Mouse (Mus musculus) cerebellum, postnatal 4 days (tissue): ENCODE measurements around the gene Rprd1b.

Source experiments
- DNase-seq, 2 experiments: peaks; one replicate each; pipeline ENCODE4 v3.0.0; 2022; ENCODE audit warnings: low spot score in 2 of 2, mixed read lengths in 1 of 2

Rprd1b gene

GRCm38 (mm10) chr2:158146223-158146622 is 117.9 kb downstream of the Rprd1b start, which contains the start of gene Tgm2:
TSS of gene Tgm2 (minus strand) at chr2:158146436.
- DNase-seq = peak; percentile 57 to 66

DNA sequence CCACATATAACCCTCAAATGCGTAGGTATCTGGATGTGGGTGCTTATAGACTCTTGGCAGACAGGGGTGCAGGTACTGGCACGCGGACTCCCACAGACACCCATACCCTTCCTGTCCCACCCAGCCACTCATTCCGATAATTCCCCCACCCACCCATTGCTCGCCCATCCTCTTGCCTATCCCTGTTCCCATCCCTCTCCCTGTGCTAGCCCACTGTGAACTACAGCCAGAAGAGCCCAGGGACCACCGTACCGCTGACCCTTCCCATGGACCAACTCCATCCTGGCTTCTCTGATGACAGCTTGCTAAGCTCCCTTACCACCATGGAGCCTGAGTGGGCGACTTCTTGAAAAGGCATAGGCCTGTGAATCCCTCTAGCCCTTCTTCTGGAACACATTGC is 118.7 kb downstream of the Rprd1b start:
- no peak for DNase-seq

GRCm38 (mm10) chr2:158151077-158151476 is 122.8 kb downstream of the Rprd1b start:
- no peak for DNase-seq

- DNase-seq = no peak
Measured at GRCm38 (mm10) chr2:158152685-158153309, 124.5 kb downstream of the Rprd1b start.

DNA sequence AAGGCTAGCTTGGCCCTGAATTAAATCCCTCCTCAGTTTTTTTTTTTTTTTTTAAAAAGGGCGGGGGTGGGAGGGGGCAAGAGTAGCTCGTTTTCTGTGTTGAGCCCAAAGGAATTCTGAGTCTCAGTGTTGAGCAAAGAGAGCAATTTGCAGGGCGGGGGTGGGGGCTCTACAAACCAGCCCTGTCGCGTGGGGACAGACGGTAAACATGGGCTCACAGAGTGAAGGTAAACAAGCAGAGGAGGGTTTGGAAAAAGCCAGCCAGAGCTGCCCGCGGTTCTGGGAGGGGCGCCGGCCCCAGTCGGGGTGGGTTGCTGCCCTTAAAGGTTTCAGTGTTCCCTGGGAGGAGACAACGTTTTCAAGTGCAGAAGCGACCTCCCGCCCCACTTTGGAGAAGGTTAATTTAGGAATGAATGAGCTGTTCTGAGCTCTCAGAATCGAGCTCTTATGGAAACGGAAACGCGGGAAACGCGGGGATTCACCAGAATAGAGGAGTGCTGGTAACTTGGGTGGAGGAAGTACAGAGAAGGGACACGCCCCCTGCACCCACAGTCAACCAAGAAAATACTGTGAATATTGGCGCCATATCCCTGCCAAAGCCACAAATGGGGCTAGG is 125.5 kb downstream of the Rprd1b start:
- DNase-seq = no peak

DNA sequence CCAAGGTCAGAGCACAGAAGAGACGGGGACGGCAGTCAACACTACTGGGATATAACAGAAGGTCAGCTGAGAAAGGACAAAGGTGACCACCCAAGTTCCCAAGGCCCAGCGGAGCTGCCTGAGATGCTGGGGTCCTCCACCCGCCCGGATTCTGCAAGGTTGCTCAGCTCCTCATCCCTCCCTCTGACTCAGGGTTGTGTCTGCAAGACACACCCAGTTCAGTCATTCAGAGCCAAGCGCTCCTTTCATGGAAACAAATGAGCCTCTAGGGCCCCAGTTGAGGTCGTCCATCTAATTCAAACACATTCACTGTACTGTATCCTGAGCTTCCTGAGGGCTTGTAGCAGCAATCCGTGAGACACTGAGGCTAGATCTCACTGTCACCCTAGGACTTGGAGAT is 126.3 kb downstream of the Rprd1b start:
- DNase-seq = no peak

- DNase-seq = no peak
Measured at GRCm38 (mm10) chr2:158155101-158155500, 126.8 kb downstream of the Rprd1b start.

- DNase-seq = no peak
Measured at GRCm38 (mm10) chr2:158155615-158156014, 127.3 kb downstream of the Rprd1b start.

DNA sequence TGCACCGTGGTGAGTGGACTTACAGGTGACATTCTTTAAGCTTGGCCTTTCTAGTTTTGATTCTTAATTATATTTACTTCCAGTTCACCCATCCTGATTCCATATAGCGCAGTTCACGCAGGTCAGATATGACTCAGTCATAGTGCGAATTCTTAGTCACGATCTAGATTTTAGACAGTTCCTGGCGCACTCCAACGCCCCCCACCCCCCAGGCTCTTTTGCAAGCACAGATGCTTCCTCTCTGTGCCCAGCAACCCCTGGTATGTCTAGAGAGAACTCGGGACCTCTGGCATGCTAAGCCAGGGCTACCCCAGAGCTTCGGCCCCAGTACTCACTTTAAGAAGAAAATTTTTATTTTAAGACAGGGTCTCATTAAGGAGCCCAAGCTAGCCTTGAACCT is 128.2 kb downstream of the Rprd1b start:
- no peak for DNase-seq

DNA sequence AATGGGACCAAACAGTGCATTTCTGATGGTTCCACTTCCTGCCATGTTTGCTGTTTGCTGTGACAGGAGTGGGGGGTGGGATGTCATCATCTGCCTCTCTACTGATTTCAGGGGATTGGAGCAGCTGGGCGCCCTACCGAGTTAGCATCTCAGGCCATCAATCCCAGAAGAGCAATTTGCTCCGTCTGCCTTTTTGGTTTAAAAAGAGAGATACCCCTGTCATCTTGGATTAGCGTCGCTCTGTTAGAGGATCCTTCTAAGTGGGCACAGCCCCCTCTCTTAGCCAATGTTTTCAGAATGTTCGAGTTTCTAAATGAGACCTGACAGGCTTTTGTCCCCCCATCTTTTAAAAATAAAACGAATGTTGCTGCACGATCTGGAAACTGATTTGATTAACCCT is 129.4 kb downstream of the Rprd1b start:
- DNase-seq = no peak

DNA sequence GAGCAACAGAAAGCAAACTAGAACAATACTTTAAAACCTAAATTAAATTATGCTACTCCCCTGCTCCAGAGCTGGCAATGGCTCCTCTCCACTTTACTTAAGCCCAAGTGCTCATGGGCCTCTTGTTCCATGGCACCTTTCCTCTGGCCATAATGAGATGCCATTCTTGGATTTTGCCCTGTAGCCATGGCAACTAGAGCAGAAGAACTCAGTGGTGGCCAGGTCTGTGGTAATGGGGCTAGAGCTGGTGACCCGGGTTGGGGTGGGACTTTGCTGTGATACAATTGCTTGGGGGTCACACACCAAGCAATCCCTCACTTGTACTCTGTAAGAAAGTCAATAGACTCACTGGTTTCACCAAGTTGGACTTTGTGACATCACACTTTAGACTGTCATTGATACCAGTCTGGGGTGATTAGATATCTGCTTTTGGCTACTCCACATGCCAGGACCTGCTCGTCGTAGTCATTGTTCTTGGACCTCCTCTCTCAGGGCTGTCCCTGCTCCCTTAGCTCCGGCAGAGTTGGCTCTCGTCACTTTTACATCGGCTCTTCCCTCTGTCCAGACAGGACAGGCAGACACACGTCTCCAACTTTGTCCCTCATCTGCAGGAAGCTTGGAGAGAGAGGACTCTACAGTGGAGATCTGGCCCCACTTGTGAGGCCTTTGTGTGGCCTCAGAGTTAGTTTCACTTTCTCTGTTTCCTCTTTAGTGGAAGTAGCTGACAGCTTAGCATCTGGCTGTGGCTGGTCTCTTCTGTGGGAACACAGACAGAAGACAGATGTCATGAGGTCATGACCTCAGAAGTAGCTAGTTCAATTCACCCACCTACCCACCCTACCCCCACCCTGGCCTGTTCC is 131.3 kb downstream of the Rprd1b start:
- DNase-seq = no peak

- DNase-seq = no peak
Measured at GRCm38 (mm10) chr2:158161761-158162160, 133.5 kb downstream of the Rprd1b start.

DNA sequence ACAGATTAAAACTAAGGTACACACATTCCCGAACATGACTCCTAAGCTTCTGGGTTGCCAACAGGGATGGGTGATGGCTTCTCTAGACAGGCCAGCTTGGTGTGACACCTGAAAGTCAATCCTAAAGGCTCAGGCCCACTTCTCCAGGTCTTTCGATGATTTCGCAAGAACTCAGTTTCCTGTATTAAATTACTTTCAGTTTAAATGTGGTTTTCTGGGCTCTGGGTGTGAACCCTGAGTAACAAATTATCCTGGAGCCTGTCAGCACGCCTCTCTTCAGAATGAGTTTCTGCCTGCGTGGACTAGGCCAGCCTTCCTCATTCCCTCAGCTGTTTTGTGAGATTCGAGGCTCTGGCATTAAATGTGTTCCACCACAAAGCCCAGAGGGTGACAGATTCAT is 134.7 kb downstream of the Rprd1b start:
- DNase-seq = no peak

DNA sequence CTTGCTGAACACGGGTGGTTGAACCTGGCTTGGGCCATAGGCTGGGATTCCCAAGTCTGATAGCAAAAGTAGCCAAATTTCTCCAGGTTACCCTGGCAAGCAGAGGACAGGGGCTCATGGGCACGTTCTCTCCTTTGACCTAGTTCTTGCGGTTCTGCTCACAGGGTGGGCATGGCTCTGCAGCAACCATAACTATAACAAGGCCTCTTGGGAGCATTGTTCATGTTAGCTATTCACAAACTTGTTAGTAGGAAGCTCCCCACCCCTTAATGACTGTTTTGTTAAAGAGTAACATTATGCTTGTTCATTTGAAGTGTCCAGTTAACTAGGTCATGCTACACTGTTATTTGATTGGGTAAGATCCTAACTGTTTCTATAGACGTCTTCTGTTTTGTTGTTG is 137.5 kb downstream of the Rprd1b start:
- no peak for DNase-seq

DNA sequence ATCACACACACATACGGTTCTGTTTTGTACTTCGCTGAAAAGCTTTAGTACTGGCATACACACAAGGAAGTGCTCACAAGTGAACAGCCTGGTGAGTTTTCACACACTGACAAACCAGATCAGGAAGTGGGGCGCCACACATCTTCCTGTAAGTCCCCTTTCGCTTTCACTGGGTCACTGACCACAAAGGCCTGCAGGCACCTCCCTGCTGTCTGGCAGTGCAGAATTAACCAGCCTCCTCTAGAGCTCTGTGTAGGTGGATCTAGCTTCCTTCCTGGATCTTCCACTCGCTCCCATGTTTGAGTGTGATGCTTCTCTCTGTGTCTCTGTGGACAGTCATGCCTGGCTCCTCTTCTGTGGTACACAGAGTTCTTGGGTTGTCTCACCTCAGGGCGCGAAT is 138.3 kb downstream of the Rprd1b start:
- DNase-seq = no peak

DNA sequence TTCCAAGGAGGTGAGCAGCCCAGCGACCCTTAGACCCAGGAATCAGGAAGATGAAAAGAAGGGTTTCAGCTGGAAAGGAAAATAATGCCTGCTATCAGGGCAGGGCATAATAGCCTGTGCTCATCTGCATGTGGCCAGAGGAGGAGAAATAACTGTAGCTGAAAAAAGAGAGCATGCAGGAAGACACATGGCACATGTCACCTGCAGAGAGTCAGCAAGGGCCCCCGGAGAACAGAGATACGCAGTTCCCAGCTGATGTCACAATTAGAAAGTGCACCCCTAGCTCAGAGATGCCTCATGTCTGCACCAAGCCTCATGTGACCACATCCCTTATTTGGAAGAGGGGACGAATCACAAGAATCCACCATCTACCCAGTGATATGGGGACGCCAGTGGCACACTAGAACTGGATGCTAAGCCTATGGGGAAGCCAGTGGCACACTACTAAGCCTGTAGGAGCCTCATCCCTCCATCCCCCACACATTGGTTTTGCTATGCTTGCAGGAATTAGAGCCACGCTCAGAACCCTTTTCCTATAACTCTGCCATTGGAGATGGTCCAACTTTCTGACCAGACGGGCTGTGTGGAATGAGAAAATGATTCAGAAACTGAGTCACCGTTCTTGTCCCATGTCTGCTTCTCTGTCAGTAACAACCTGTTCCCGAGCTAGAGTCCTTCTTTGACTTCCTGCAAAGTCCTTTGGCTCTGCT is 139.4 kb downstream of the Rprd1b start:
- no peak for DNase-seq

DNA sequence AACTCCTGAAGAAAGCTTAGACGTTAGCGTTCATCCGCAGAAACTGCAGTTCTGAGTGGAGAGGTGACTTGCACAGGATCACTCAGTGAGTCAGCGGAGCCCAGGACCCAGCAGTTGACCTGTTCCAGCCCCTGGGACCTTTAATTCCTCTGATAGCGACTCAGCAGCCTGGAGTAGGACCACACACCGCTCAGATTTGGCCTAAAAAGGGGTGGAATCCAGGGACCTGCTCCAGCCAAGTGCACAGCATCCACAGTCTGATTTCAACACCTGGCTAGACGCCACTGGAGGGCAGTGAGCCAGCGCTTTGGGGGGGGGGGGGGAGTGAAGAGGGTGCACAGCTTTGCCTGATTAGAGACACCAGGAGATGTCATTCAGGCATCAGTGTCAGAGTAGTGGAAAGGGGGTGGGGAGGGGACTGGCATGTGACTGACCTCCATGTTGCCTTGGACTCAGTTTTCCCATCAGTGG is 140.5 kb downstream of the Rprd1b start:
- DNase-seq = no peak

DNA sequence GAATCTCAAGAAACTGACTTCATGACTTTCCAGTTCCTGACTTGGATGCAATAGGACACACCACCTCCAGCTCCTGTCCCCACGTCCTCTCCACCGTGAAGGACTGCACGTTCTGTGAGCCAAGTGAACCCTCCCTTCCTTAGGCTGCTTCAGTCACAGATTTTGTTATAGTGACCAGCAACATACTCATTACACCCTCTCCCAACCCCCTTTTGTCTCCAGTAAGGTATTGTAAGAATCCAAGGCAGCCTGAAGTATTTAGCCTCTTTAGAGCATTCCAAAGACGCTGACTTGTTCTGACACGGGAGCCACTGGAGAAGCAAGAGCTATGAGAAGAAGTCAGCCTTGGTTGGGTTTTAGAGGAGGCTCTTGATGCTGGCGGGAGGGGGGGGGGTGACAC is 141.1 kb downstream of the Rprd1b start:
- DNase-seq = no peak

DNA sequence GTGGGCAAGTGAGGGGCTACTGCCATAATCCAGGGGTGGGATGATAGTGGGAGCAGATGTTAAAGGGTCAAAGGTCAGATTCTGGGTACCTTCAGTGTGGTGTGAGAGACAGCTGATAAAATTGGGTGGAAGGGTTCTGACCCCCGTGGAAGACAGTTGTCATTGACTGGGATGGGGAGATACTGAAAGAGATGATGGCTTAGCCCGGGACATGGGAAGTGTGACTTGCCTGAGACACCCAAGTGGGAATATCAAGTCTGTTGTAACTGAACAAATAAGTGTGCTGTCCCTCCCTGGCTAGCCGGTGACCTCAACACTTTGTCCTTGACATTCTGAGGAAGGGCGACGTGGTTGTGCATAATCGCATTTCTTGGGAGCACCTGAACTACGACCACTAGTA is 141.5 kb downstream of the Rprd1b start:
- no peak for DNase-seq

DNA sequence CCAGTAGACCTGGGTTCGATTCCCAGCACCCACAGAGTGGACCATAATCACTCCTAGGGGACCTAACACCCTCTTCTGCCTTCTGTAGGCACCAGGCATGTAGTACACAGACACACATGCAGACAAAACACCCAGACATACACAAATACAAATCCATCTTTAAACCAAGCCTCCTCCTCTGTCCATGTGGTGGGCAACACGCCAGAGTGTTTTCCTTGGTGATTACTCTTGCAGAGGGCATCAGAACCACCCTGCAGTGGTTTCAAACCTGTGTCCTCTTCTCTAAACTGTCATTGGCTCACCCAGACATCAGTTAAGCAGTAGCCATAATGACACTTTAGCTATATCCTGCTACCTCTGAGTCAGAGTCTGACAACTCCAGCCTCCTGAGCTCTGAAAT is 142.1 kb downstream of the Rprd1b start:
- DNase-seq = no peak

DNA sequence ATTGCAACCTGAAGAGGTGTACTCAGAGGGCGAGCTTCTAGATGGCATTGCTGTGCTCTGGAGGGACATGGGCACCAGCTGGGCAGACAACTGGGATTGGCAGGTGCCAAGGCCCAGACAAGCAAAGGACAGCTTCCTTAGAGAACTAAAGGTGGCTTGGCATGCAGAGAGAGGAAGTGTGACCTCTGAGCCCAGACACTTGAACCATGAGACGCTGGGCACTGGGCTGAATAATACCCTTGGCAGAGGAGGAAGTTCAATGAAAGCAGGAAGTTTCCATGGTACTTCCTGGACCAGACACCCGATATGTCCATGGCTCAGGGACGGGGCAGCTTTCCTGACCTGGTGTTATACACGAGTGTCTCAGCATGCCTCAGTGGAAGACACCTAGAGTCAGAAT is 146.1 kb downstream of the Rprd1b start:
- DNase-seq = no peak

DNA sequence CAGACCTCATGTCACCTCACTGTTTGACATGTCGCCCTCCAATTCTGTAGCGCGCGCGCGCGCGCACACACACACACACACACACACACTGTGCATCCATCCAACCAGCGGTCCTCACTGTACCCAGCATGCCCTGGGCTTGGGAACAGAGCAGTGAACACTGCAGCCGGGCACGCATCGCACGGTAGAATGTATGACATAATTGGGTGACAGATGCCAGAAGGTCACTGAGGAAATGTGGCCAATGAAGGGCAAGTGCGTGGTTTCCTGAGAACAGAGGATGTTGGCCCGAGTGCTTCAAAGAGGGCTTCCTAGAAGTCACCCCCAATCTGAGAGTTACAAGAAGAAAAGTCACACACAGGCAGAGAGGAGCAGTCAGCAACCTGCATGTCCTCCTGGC is 146.7 kb downstream of the Rprd1b start:
- DNase-seq = no peak
